Comparison of ENCODE assay signal across 20 mouse cellular contexts in the genomic region with DNA sequence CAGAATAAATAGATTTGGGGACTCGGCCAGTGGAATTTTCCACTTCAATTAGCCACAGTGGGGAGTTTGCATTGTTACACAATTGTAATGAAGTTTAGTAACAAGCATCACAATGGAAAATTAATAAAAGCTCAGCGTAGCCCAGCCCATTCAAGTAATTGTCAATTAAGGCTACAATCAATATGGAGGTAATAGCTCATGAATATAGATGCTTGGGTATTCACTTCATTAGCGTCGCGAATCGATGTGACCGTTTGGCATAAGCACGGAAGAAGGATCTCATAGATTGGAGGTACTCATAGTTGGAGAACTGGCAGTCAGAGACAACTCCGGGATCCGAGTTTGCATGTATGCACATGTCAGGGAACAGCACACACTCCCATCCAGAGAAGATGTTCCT.
A peak's percentile ranks its signal among the peaks of the same experiment; 100 is the strongest.
DNase-seq lines count a peak whose midpoint lies in the region; ATAC-seq and TF ChIP-seq lines count a peak whose summit lies in the region.
"Had no signal": no experiment of that assay in that cellular context is flagged by ENCODE, and none has a peak within 500 bp of the region (broad histone marks: within the 10 kb centered on the region; RNA-seq: fewer than 3 reads in every experiment).

No protein-coding gene starts in this region.

- H3K36me3 ChIP-seq in heart, embryonic 10.5 days, result no peaks in the 10 kb centered on the region
- no peaks in the 10 kb centered on the region for H3K36me3 ChIP-seq in forebrain, embryonic 11.5 days (ENCODE audit: control insufficient read depth, insufficient read depth, low read length)
- H3K36me3 ChIP-seq in forebrain, postnatal 0 days (ENCODE audit: insufficient read depth), result no peaks in the 10 kb centered on the region
- H3K36me3 ChIP-seq in hindbrain, postnatal 0 days (ENCODE audit: insufficient read depth, low read length), result no peaks in the 10 kb centered on the region
- no peaks in the 10 kb centered on the region for H3K36me3 ChIP-seq in kidney, adult 2 months (ENCODE audit: control insufficient read depth, insufficient read depth, low read length)
- H3K36me3 ChIP-seq: heart, embryonic 15.5 days; neural tube, embryonic 12.5 days had no signal

- H3K27me3 ChIP-seq in heart, embryonic 10.5 days (ENCODE audit: insufficient read depth, poor library complexity, severe bottlenecking), result no peaks in the 10 kb centered on the region
- no peaks in the 10 kb centered on the region for H3K27me3 ChIP-seq in forebrain, embryonic 11.5 days (ENCODE audit: control insufficient read depth, insufficient read depth, low read length)
- H3K27me3 ChIP-seq in forebrain, postnatal 0 days (ENCODE audit: insufficient read depth, low read length), result no peaks in the 10 kb centered on the region; the same call in 1 of the 2 replicates
- no peaks in the 10 kb centered on the region for H3K27me3 ChIP-seq in hindbrain, postnatal 0 days (ENCODE audit: insufficient read depth, low read length)
- no peaks in the 10 kb centered on the region for H3K27me3 ChIP-seq in kidney, adult 2 months (replicated peaks; ENCODE audit: control insufficient read depth, insufficient read depth, low read length)
- H3K27me3 ChIP-seq: heart, embryonic 15.5 days; neural tube, embryonic 12.5 days had no signal

- H3K4me1 ChIP-seq in heart, embryonic 10.5 days, result no peaks in the 10 kb centered on the region
- H3K4me1 ChIP-seq in forebrain, embryonic 11.5 days (replicated peaks; ENCODE audit: control insufficient read depth, insufficient read depth, low read length), result no peaks in the 10 kb centered on the region; the same call in 1 of the 2 replicates
- H3K4me1 ChIP-seq in forebrain, postnatal 0 days (ENCODE audit: insufficient read depth), result 0 out of 2 replicates have a peak, but pooled peaks cover 3% of the 10 kb centered on the region
- H3K4me1 ChIP-seq in hindbrain, postnatal 0 days (ENCODE audit: insufficient read depth, low read length), result peaks cover 15% of the 10 kb centered on the region
- no peaks in the 10 kb centered on the region for H3K4me1 ChIP-seq in kidney, adult 2 months (ENCODE audit: control insufficient read depth, insufficient read depth, low read length)

- H3K27ac ChIP-seq in heart, embryonic 10.5 days, result no peak overlapping the region
- no peak overlapping the region for H3K27ac ChIP-seq in forebrain, embryonic 11.5 days (ENCODE audit: low read depth, low read length)
- no peak overlapping the region for H3K27ac ChIP-seq in forebrain, postnatal 0 days (ENCODE audit: low read depth, low read length)
- H3K27ac ChIP-seq in hindbrain, postnatal 0 days, result no peak overlapping the region
- no peak overlapping the region for H3K27ac ChIP-seq in kidney, adult 2 months (ENCODE audit: insufficient read depth, low read depth, low read length)
- H3K27ac ChIP-seq: heart, embryonic 15.5 days; neural tube, embryonic 12.5 days had no signal

- TF ChIP-seq CTCF in forebrain, postnatal 0 days (IDR thresholded peaks at IDR 0.05; ENCODE audit: low read depth), result no peak
- TF ChIP-seq CTCF in hindbrain, postnatal 0 days (IDR thresholded peaks at IDR 0.05; ENCODE audit: low read depth), result no peak
- TF ChIP-seq CTCF in kidney, adult 2 months (conservative IDR thresholded peaks at IDR 0.05; ENCODE audit: insufficient read depth, insufficient read length, low read depth, low read length), result no peak

- H3K4me3 ChIP-seq in heart, embryonic 10.5 days, result no peak overlapping the region
- no peak overlapping the region for H3K4me3 ChIP-seq in forebrain, embryonic 11.5 days (ENCODE audit: low read depth, low read length)
- no peak overlapping the region for H3K4me3 ChIP-seq in forebrain, postnatal 0 days (ENCODE audit: low read depth, low read length)
- H3K4me3 ChIP-seq in hindbrain, postnatal 0 days (ENCODE audit: low read length), result no peak overlapping the region
- H3K4me3 ChIP-seq in kidney, adult 2 months (ENCODE audit: insufficient read depth, low read depth, low read length), result no peak overlapping the region
- H3K4me3 ChIP-seq: erythroblast, embryonic 14.5 days; heart, embryonic 15.5 days; neural tube, embryonic 12.5 days had no signal

- DNase-seq in heart, adult 11 months, result peak; percentile 63
- no peak for DNase-seq in heart, embryonic 10.5 days (ENCODE audit: low spot score)
- no peak for DNase-seq in forebrain, embryonic 11.5 days (ENCODE audit: low spot score)
- peak; percentile 34 for DNase-seq in forebrain, postnatal 0 days
- peak; percentile 37 for DNase-seq in hindbrain, postnatal 0 days (ENCODE audit: low spot score)
- DNase-seq in lung, postnatal 10 days, result no peak
- DNase-seq in adrenal gland, postnatal 25 days, result no peak
- no peak for DNase-seq in kidney, adult 2 months
- DNase-seq: adrenal gland, postnatal 10 days; B cell, adult 2 months; cerebellum, adult 8-10 months; kidney, adult 9 months; layer of hippocampus, postnatal 36 days; lung, adult 18-20 months; lung, postnatal 4 days; right cerebral cortex, postnatal 4 days; thymus, postnatal 36 days had no signal

- 95% methylated on average over 10 of the region's 10 CpGs for WGBS in heart, embryonic 10.5 days
- 26% methylated on average over 10 of the region's 10 CpGs for WGBS in forebrain, embryonic 11.5 days
- 13% methylated on average over 10 of the region's 10 CpGs for WGBS in forebrain, postnatal 0 days
- 21% methylated on average over 10 of the region's 10 CpGs for WGBS in hindbrain, postnatal 0 days
- 79% methylated on average over 10 of the region's 10 CpGs for WGBS in kidney, adult 2 months

- H3K4me2 ChIP-seq in forebrain, embryonic 11.5 days (ENCODE audit: low read depth, low read length, severe bottlenecking), result peak overlapping the region; percentile 26; the same call in 1 of the 2 replicates
- H3K4me2 ChIP-seq in forebrain, postnatal 0 days (ENCODE audit: low read depth), result no peak overlapping the region
- H3K4me2 ChIP-seq in hindbrain, postnatal 0 days (ENCODE audit: low read depth, low read length), result peak overlapping the region; percentile 42
- H3K4me2 ChIP-seq: heart, embryonic 15.5 days; neural tube, embryonic 12.5 days had no signal

- H3K9me3 ChIP-seq in heart, embryonic 10.5 days, result no peaks in the 10 kb centered on the region
- no peaks in the 10 kb centered on the region for H3K9me3 ChIP-seq in forebrain, embryonic 11.5 days (ENCODE audit: control insufficient read depth, low read length)
- no peaks in the 10 kb centered on the region for H3K9me3 ChIP-seq in forebrain, postnatal 0 days (ENCODE audit: low read length)
- no peaks in the 10 kb centered on the region for H3K9me3 ChIP-seq in hindbrain, postnatal 0 days (ENCODE audit: low read length)
- H3K9me3 ChIP-seq: heart, embryonic 15.5 days; neural tube, embryonic 12.5 days had no signal

- no peak for ATAC-seq in forebrain, embryonic 11.5 days (replicated peaks; ENCODE audit: low FRiP score)
- ATAC-seq in forebrain, postnatal 0 days, result no peak
- ATAC-seq in hindbrain, postnatal 0 days, result no peak

- TF ChIP-seq POLR2A in kidney, adult 2 months (IDR thresholded peaks at IDR 0.05; ENCODE audit: low read depth, low read length), result no peak

- no peak overlapping the region for H3K9ac ChIP-seq in forebrain, embryonic 11.5 days (ENCODE audit: low read length)
- H3K9ac ChIP-seq in forebrain, postnatal 0 days, result no peak overlapping the region
- H3K9ac ChIP-seq in hindbrain, postnatal 0 days (replicated peaks; ENCODE audit: low read length), result no peak overlapping the region
- H3K9ac ChIP-seq: heart, embryonic 15.5 days; neural tube, embryonic 12.5 days had no signal

Comparison
In these comparisons a context has a peak if more than half of its experiments do, and no peak if none do; other contexts are left out.
1. DNase-seq: peak in heart, adult 11 months (single experiment), forebrain, postnatal 0 days (single experiment) and hindbrain, postnatal 0 days (single experiment); none in heart, embryonic 10.5 days (single experiment), forebrain, embryonic 11.5 days (single experiment), lung, postnatal 10 days (single experiment), adrenal gland, postnatal 25 days (single experiment) and kidney, adult 2 months (single experiment).